ENCODE assay signal across 8 mouse cellular contexts in the genomic region with DNA sequence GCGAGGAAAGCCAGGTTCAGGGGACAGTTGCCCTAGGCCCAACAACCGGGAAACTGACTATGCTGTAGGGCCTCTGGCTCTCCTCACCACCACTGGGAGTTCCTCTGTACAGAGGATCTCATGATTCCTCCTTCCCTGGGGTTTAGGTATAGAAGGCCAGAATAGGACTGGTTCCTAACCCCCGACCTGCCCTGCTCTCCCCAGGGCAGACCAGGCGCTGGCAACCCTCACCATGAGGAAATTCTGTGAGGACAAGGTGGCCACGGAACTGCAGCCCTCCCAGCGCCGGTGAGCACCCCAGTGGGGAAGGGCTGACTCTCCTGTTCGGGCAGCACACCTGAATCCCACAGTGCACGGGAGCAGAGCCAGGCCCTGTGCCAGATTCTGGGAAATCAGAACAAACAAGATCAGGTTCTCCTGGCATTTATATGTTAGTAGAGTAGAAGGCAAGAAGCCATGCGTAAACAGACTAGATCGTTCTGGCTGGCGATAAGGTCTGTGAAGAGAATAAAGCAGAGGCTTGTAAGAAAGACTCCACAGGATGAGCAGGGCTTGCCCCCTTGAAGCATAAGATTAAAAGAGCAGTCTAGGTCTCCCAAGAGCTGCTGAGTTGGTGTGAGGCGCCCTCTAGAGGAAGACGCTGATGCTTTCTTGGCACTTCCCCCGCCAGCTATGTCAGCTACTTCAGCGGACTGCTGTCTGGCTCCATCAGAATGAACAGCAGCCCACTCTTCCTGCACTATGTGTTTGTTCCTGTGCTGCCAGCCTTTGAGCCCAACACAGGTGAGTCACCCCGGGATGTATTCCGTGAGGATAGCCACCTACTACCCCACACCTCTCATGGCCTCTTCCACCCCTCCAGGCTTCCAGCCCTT. TPM values are rescaled to one million over a fixed set of nuclear protein-coding genes. Genes with fewer than 3 reads are reported as not detected.
DNase-seq lines count a peak whose midpoint lies in the region; ATAC-seq and TF ChIP-seq lines count a peak whose summit lies in the region.

No protein-coding gene starts in this region.

- WGBS in kidney, postnatal 0 days: 46% methylated on average over 18 of the region's 18 CpGs
- WGBS in liver, embryonic 14.5 days (ENCODE audit: insufficient replicate concordance): 47% methylated on average over 18 of the region's 18 CpGs

- no peaks in the 10 kb centered on the region for H3K9me3 ChIP-seq in kidney, postnatal 0 days (replicated peaks; ENCODE audit: low read length)
- no peaks in the 10 kb centered on the region for H3K9me3 ChIP-seq in liver, embryonic 14.5 days (ENCODE audit: control insufficient read depth, low read length)

- peak; percentile 60 to 77 for DNase-seq in CD8-positive naive resting alpha-beta T cell, adult 2 months (ENCODE audit: low read depth in 2 of 2, low spot score in 2 of 2)
- peak; percentile 84 for DNase-seq in adrenal gland, adult 2 months
- DNase-seq in embryo, embryonic 11 days: peak; percentile 83
- DNase-seq in heart, adult 9 months (ENCODE audit: low spot score in 2 of 2): peak; percentile 61 to 79
- DNase-seq in kidney, postnatal 0 days (ENCODE audit: low spot score): peak; percentile 94
- DNase-seq in liver, embryonic 14.5 days (ENCODE audit: low read depth in 3 of 3, low spot score in 3 of 3): peak in 2 of 3 experiments; percentile 38 to 47
- peak; percentile 81 for DNase-seq in thymus, postnatal 25 days

- ATAC-seq in kidney, postnatal 0 days (replicated peaks; ENCODE audit: low FRiP score, low read depth): 0 out of 2 replicates have a peak, but pooled peaks have one; percentile 2
- no peak for ATAC-seq in liver, embryonic 14.5 days (ENCODE audit: insufficient read depth)
- ATAC-seq in neutrophil, adult 5-6 weeks (ENCODE audit: extremely low read depth, insufficient number of reproducible peaks, low FRiP score, poor library complexity, severe bottlenecking): peak; percentile 44; the same call in 1 of the 2 replicates

- peak overlapping the region; percentile 10; the same call in 1 of the 2 replicates for H3K27ac ChIP-seq in kidney, postnatal 0 days
- H3K27ac ChIP-seq in liver, embryonic 14.5 days: no peak overlapping the region

- no peak overlapping the region for H3K9ac ChIP-seq in kidney, postnatal 0 days (ENCODE audit: low read depth, low read length)
- no peak overlapping the region for H3K9ac ChIP-seq in liver, embryonic 14.5 days (replicated peaks)

- H3K36me3 ChIP-seq in kidney, postnatal 0 days (ENCODE audit: insufficient read depth, low read length): peaks cover 58% of the 10 kb centered on the region
- H3K36me3 ChIP-seq in liver, embryonic 14.5 days (replicated peaks; ENCODE audit: control insufficient read depth, insufficient read depth, low read depth): no peaks in the 10 kb centered on the region

- H3K27me3 ChIP-seq in kidney, postnatal 0 days (ENCODE audit: insufficient read depth, low read length): no peaks in the 10 kb centered on the region
- peaks cover 6% of the 10 kb centered on the region for H3K27me3 ChIP-seq in liver, embryonic 14.5 days (ENCODE audit: control insufficient read depth, insufficient read depth, low read length)

- peak; percentile 81 for TF ChIP-seq CTCF in kidney, postnatal 0 days (IDR thresholded peaks at IDR 0.05; ENCODE audit: low read depth)
- TF ChIP-seq CTCF in liver, embryonic 14.5 days (IDR thresholded peaks at IDR 0.05; ENCODE audit: low read depth): peak; percentile 78

- H3K4me2 ChIP-seq in kidney, postnatal 0 days (ENCODE audit: low read length): no peak overlapping the region
- H3K4me2 ChIP-seq in liver, embryonic 14.5 days (ENCODE audit: low read depth): no peak overlapping the region

- no peak overlapping the region for H3K4me3 ChIP-seq in kidney, postnatal 0 days (replicated peaks; ENCODE audit: low read depth, low read length)
- no peak overlapping the region for H3K4me3 ChIP-seq in liver, embryonic 14.5 days (ENCODE audit: insufficient read depth in 1 of 2, low read depth in 2 of 2, low read length in 2 of 2)

- TF ChIP-seq EP300 in liver, embryonic 14.5 days (IDR thresholded peaks at IDR 0.05; ENCODE audit: low read depth): no peak

- peaks cover 33% of the 10 kb centered on the region for H3K4me1 ChIP-seq in kidney, postnatal 0 days (replicated peaks; ENCODE audit: insufficient read depth, low read length)
- H3K4me1 ChIP-seq in liver, embryonic 14.5 days (replicated peaks; ENCODE audit: control insufficient read depth in 2 of 2, insufficient read depth in 2 of 2, low read length in 1 of 2): peaks cover 0 to 8% of the 10 kb centered on the region in 2 experiments; a peak in 1 of 4 replicates

RNA-seq across cellular contexts. Expression of a gene that starts 8.7 kb away (rescaled TPM):
- total RNA-seq in adrenal gland, adult 2 months (2021): 10 to 100 TPM; 75.2 to 91.8 TPM
- 101 and 107 TPM in 2 replicates for polyA plus RNA-seq in adrenal gland, adult 2 months (2012; rRNA removed)
- polyA plus RNA-seq in kidney, postnatal 0 days (2015; fragmentation: Nextera tagmentation; extraction: Ambion mirVana): 34.4 and 35.8 TPM in 2 replicates
- polyA plus RNA-seq in liver, embryonic 14.5 days (2012; rRNA removed): 4.9 and 5.2 TPM in 2 replicates
- 3.7 and 4.3 TPM in 2 replicates for polyA plus RNA-seq in liver, embryonic 14.5 days (2014; fragmentation: Nextera tagmentation; extraction: Ambion mirVana)
- total RNA-seq in neutrophil, adult 5-6 weeks (2017): 0.70 TPM in 1 of 2 replicates, not detected in the other

RNA-seq across cellular contexts. Expression of a gene that starts 27.1 kb away (rescaled TPM):
- 10 to 100 TPM; 27.4 to 48.9 TPM for total RNA-seq in adrenal gland, adult 2 months (2021)
- 38.3 and 48.4 TPM in 2 replicates for polyA plus RNA-seq in adrenal gland, adult 2 months (2012; rRNA removed)
- polyA plus RNA-seq in kidney, postnatal 0 days (2015; fragmentation: Nextera tagmentation; extraction: Ambion mirVana): 14.3 and 16.6 TPM in 2 replicates
- 11.9 and 12.5 TPM in 2 replicates for polyA plus RNA-seq in liver, embryonic 14.5 days (2012; rRNA removed)
- polyA plus RNA-seq in liver, embryonic 14.5 days (2014; fragmentation: Nextera tagmentation; extraction: Ambion mirVana): 8.8 and 9.1 TPM in 2 replicates
- total RNA-seq in neutrophil, adult 5-6 weeks (2017): 47.0 and 56.1 TPM in 2 replicates

RNA-seq across cellular contexts. Expression of a gene that starts 35.3 kb away (rescaled TPM):
- 10 to 100 TPM; 37.7 to 71.0 TPM for total RNA-seq in adrenal gland, adult 2 months (2021)
- polyA plus RNA-seq in adrenal gland, adult 2 months (2012; rRNA removed): 65.0 and 78.9 TPM in 2 replicates
- 20.5 and 28.3 TPM in 2 replicates for polyA plus RNA-seq in kidney, postnatal 0 days (2015; fragmentation: Nextera tagmentation; extraction: Ambion mirVana)
- polyA plus RNA-seq in liver, embryonic 14.5 days (2012; rRNA removed): 0.66 and 0.90 TPM in 2 replicates
- polyA plus RNA-seq in liver, embryonic 14.5 days (2014; fragmentation: Nextera tagmentation; extraction: Ambion mirVana): 0.95 and 1.6 TPM in 2 replicates
- 4.7 and 6.5 TPM in 2 replicates for total RNA-seq in neutrophil, adult 5-6 weeks (2017)

RNA-seq across cellular contexts. Expression of a gene that starts 35.3 kb away (rescaled TPM):
- total RNA-seq in adrenal gland, adult 2 months (2021): 100 to 1,000 TPM; 230 to 238 TPM
- polyA plus RNA-seq in adrenal gland, adult 2 months (2012; rRNA removed): 28.8 and 43.7 TPM in 2 replicates
- polyA plus RNA-seq in kidney, postnatal 0 days (2015; fragmentation: Nextera tagmentation; extraction: Ambion mirVana): 96.1 and 102 TPM in 2 replicates
- polyA plus RNA-seq in liver, embryonic 14.5 days (2012; rRNA removed): 42.8 and 66.4 TPM in 2 replicates
- 47.8 and 57.5 TPM in 2 replicates for polyA plus RNA-seq in liver, embryonic 14.5 days (2014; fragmentation: Nextera tagmentation; extraction: Ambion mirVana)
- 186 and 190 TPM in 2 replicates for total RNA-seq in neutrophil, adult 5-6 weeks (2017)

RNA-seq across cellular contexts. Expression of a gene that starts 41.4 kb away (rescaled TPM):
- under 1 TPM; 0.35 to 0.49 TPM for total RNA-seq in adrenal gland, adult 2 months (2021)
- polyA plus RNA-seq in adrenal gland, adult 2 months (2012; rRNA removed): 0.88 and 0.92 TPM in 2 replicates
- polyA plus RNA-seq in kidney, postnatal 0 days (2015; fragmentation: Nextera tagmentation; extraction: Ambion mirVana): 0.28 and 0.34 TPM in 2 replicates
- polyA plus RNA-seq in liver, embryonic 14.5 days (2012; rRNA removed): 34.4 and 36.4 TPM in 2 replicates
- polyA plus RNA-seq in liver, embryonic 14.5 days (2014; fragmentation: Nextera tagmentation; extraction: Ambion mirVana): 21.9 and 25.5 TPM in 2 replicates
- total RNA-seq in neutrophil, adult 5-6 weeks (2017): 13.3 and 14.4 TPM in 2 replicates

Comparison
In these comparisons a context has a peak if more than half of its experiments do, and no peak if none do; other contexts are left out.
1. DNase-seq: peak in every context shown above with its lines; median percentile 94 in kidney, postnatal 0 days; 84 in adrenal gland, adult 2 months; 83 in embryo, embryonic 11 days; 81 in thymus, postnatal 25 days; 70 in heart, adult 9 months; 68 in CD8-positive naive resting alpha-beta T cell, adult 2 months; 42 in liver, embryonic 14.5 days.